Mouse (Mus musculus): ENCODE measurements around the gene Pank3. TPM values are rescaled to one million over a fixed set of nuclear protein-coding genes. Genes with fewer than 3 reads are reported as not detected.

Pank3 gene
- total RNA-seq (2023) = 24.5 to 30.0 TPM (median 25.2 TPM) in 4 replicates

DNA sequence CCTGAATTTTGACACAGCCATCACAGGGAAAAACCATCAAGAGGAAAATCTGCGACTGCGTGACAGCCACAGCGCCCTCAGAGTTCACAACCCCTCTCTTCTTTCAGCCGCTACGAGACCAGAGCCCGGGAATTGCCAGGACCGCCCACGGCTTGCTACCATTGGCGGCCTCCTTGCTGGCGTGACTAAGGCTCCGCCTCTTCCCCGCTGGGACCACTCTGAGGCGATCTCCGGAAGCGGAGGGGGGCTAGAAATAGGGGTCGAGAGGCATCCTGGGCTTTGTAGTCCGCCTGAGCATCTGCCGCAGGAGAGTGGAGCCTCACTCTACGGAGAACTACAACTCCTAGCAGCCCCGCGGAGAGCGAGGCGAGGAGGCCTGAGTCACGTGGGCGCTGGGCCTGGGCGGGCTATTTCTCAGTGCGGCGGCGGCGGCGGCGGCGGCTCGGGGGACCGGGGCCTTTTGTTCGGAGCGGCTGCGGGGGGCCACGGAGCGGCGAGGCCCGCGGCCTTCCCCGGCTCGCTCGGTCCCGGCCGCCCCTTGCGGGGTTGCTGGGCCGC lies at the start of gene Pank3:
TSS of gene Pank3 (plus strand) at position 297 of the 558 bp plus-strand sequence.

DNA sequence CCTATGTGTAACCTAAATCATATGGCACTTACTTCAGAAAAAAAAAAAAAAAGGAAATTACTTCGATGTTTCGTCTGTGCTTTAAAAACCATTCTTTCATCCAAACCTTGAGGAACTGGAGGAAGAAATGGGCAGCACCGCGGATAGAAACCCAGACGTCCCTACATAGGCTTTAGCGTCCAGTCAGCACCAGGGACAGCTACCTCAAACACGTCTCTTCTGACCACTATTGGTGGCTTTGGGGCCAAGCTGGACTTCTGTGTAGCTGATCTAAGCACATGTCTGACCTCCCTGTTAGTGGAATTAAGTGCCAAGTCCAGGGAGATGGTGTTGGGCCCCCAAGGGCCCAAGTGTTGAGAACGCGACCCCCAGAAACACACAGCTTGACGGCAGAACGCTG lies 29.6 kb downstream of the Pank3 start, which contains the start of gene Fbll1:
TSS of gene Fbll1 (minus strand) at position 11 of the 400 bp plus-strand sequence.

DNA sequence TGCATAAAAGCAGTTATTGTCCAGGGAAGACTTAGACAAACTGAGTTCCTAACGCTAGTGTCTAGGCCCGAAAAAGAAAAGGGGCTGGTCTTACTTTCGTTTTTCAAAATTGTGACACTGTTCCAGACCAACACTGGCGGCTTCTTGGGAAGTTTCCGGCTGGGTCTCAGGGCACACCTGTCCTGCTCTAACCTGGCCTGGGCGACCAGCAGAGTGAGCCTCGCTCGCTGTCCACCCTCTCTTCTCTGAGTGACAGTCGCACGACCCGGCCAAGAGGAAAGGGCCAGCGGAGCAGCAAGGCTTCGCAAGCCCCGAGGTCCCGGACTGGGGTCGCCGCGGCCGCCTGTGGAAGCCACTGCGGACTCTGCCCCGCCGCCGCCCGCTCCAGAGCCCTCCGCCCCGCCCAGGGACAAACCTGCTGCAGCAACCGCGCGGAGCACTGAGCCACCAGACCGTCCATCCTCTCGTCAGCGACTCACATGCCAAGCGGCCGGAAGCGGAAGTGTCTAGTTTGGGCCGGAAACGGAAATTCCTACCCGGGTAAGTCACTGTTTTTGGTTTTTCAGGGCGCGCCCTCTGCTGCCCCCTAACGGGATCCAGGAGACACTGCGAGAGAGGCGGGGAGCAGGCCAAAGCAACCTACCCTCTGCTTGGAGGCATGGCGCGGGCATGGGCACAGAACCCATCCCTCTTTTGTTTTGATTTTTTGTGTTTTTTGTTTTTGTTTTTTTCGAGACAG lies 64.9 kb downstream of the Pank3 start, which contains the start of gene Rars:
TSS of gene Rars (minus strand) at position 485 of the 739 bp plus-strand sequence.

Other genes starting within 250 kb of the Pank3 start
- gene Fbll1, start 29.4 kb downstream of the Pank3 start, total RNA-seq (2023) = not detected in 4 replicates
- gene Rars, start 65.0 kb downstream of the Pank3 start, total RNA-seq (2023) = 78.3 to 86.4 TPM (median 82.9 TPM) in 4 replicates
- gene Wwc1, start 211.0 kb downstream of the Pank3 start, total RNA-seq (2023) = 0.17 to 0.75 TPM in 2 of 4 replicates, not detected in the others

Measured in B cell, adult 62 days (primary cell).